Mouse (Mus musculus) gastrocnemius, adult 8-10 months (tissue): ENCODE data around the gene Fgfr2. TPM values are rescaled to one million over a fixed set of nuclear protein-coding genes. Genes with fewer than 3 reads are reported as not detected.

ENCODE experiments used
- DNase-seq, 2 experiments: peaks; one replicate each; pipeline ENCODE4 v3.0.0; 2022; ENCODE audit warnings: low spot score in 2 of 2
- total RNA-seq, 4 experiments: library from RNA; stranded (reverse); gene quantifications; 2 replicates each; pipeline ENCODE4 v1.2.4; 2022

Gene Fgfr2
- total RNA-seq, 4 experiments from 2014 or later = 0.17 to 1.3 (median 0.62) TPM

- DNase-seq = no peak
Measured at GRCm38 (mm10) chr7:130708940-130709339, 2414.2 kb downstream of the Fgfr2 start.

- DNase-seq = no peak
Measured at GRCm38 (mm10) chr7:130705230-130705629, 2417.9 kb downstream of the Fgfr2 start.

GRCm38 (mm10) chr7:130701336-130701735 lies 2421.8 kb downstream of the Fgfr2 start:
- DNase-seq = no peak

- no peak for DNase-seq
Measured at GRCm38 (mm10) chr7:130698480-130698879, 2424.7 kb downstream of the Fgfr2 start.

- DNase-seq = no peak
Measured at GRCm38 (mm10) chr7:130696347-130697234, 2426.6 kb downstream of the Fgfr2 start.

- no peak for DNase-seq
Measured at GRCm38 (mm10) chr7:130695669-130696338, 2427.3 kb downstream of the Fgfr2 start.

GRCm38 (mm10) chr7:130693800-130694193 lies 2429.4 kb downstream of the Fgfr2 start:
- DNase-seq = no peak

- no peak for DNase-seq
Measured at GRCm38 (mm10) chr7:130692943-130693799, 2430.0 kb downstream of the Fgfr2 start.

GRCm38 (mm10) chr7:130692392-130692942 lies 2430.7 kb downstream of the Fgfr2 start:
- DNase-seq = no peak

GRCm38 (mm10) chr7:130691931-130692330 lies 2431.2 kb downstream of the Fgfr2 start:
- DNase-seq = no peak

- DNase-seq = no peak
Measured at GRCm38 (mm10) chr7:130690869-130691268, 2432.3 kb downstream of the Fgfr2 start.

GRCm38 (mm10) chr7:130688601-130689000 lies 2434.5 kb downstream of the Fgfr2 start:
- DNase-seq = no peak

- peak; percentile 73 to 79 for DNase-seq
Measured at GRCm38 (mm10) chr7:130681798-130682197, 2441.4 kb downstream of the Fgfr2 start.

GRCm38 (mm10) chr7:130678414-130678813 lies 2444.7 kb downstream of the Fgfr2 start:
- DNase-seq = peak; percentile 25 to 54

- DNase-seq = peak in 1 of 2 experiments; percentile 47
Measured at GRCm38 (mm10) chr7:130677541-130678274, 2445.4 kb downstream of the Fgfr2 start.

- no peak for DNase-seq
Measured at GRCm38 (mm10) chr7:130676885-130677540, 2446.1 kb downstream of the Fgfr2 start.

GRCm38 (mm10) chr7:130674526-130674925 lies 2448.6 kb downstream of the Fgfr2 start:
- no peak for DNase-seq

GRCm38 (mm10) chr7:130673169-130674033 lies 2449.7 kb downstream of the Fgfr2 start:
- DNase-seq = no peak

- peak; percentile 72 to 81 for DNase-seq
Measured at GRCm38 (mm10) chr7:130671301-130671700, 2451.8 kb downstream of the Fgfr2 start.
